ENCODE assay signal across 24 mouse cellular contexts in genomic region chr7:142240978-142241377, GRCm38 (mm10). TPM values are rescaled to one million over a fixed set of nuclear protein-coding genes. Genes with fewer than 3 reads are reported as not detected.
"Had no signal": no experiment of that assay in that cellular context is flagged by ENCODE, and none has a peak within 500 bp of the region (broad histone marks: within the 10 kb centered on the region; RNA-seq: fewer than 3 reads in every experiment).

Gene Gm40460, minus strand, starts transcription at chr7:142241078.

- DNase-seq: retina, postnatal 1 day; right cerebral cortex, adult 18-20 months; right cerebral cortex, postnatal 14 days; right cerebral cortex, postnatal 25 days; right cerebral cortex, postnatal 4 days; spleen, adult 18-20 months; thymus, adult 18-20 months; thymus, adult 2 months; thymus, postnatal 14 days; thymus, postnatal 25 days; thymus, postnatal 36 days; thymus, postnatal 4 days had no signal

- H3K4me2 ChIP-seq: neural tube, embryonic 13.5 days; neural tube, embryonic 15.5 days; stomach, embryonic 15.5 days had no signal

- H3K9ac ChIP-seq: neural tube, embryonic 13.5 days; neural tube, embryonic 15.5 days; stomach, embryonic 15.5 days had no signal

- H3K4me3 ChIP-seq: neural tube, embryonic 13.5 days; neural tube, embryonic 15.5 days; stomach, embryonic 15.5 days had no signal

- H3K4me1 ChIP-seq: neural tube, embryonic 13.5 days; neural tube, embryonic 15.5 days; stomach, embryonic 15.5 days had no signal

- H3K27ac ChIP-seq: neural tube, embryonic 13.5 days; neural tube, embryonic 15.5 days; stomach, embryonic 15.5 days; stomach, postnatal 0 days had no signal

- H3K27me3 ChIP-seq: neural tube, embryonic 13.5 days; neural tube, embryonic 15.5 days; stomach, embryonic 15.5 days had no signal

- H3K36me3 ChIP-seq: neural tube, embryonic 13.5 days; neural tube, embryonic 15.5 days; stomach, embryonic 15.5 days had no signal

- H3K9me3 ChIP-seq: neural tube, embryonic 13.5 days; neural tube, embryonic 15.5 days; stomach, embryonic 15.5 days had no signal

RNA-seq across cellular contexts. Expression of gene Gm40460, which starts in this region (rescaled TPM):
- polyA plus RNA-seq: neural tube, embryonic 13.5 days; neural tube, embryonic 14.5 days; neural tube, embryonic 15.5 days; small intestine, adult 2 months; spleen, adult 2 months; stomach, embryonic 14.5 days; stomach, embryonic 15.5 days; stomach, embryonic 16.5 days; stomach, postnatal 0 days; testis, adult 2 months; thymus, adult 2 months; thymus, postnatal 0 days; urinary bladder, adult 2 months had no signal
